In genomic region chr5:53509927-53510326, GRCm38 (mm10) we compare ENCODE assay signal across 24 mouse cellular contexts. TPM values are rescaled to one million over a fixed set of nuclear protein-coding genes. Genes with fewer than 3 reads are reported as not detected.
DNase-seq lines count a peak whose midpoint lies in the region; ATAC-seq and TF ChIP-seq lines count a peak whose summit lies in the region.
"Had no signal": no experiment of that assay in that cellular context is flagged by ENCODE, and none has a peak within 500 bp of the region (broad histone marks: within the 10 kb centered on the region; RNA-seq: fewer than 3 reads in every experiment).

No protein-coding gene starts in this region.

- no peak for TF ChIP-seq CTCF in left cerebral cortex, adult 2 months (IDR thresholded peaks at IDR 0.05)
- no peak for TF ChIP-seq CTCF in E14TG2a.4 (conservative IDR thresholded peaks at IDR 0.05; ENCODE audit: low read length)
- TF ChIP-seq CTCF in bone marrow macrophage, adult 2 months (IDR thresholded peaks at IDR 0.05; ENCODE audit: low read depth, low read length) = no peak

- intact Hi-C loops in left cerebral cortex, adult 2 months (cut with DNase I) = no loop called here
- intact Hi-C loops in left cerebral cortex, postnatal 14 days (cut with DNase I) = no loop called here

- no peak overlapping the region for H3K9ac ChIP-seq in hindbrain, embryonic 13.5 days
- H3K9ac ChIP-seq: embryonic facial prominence, embryonic 15.5 days; forebrain, embryonic 15.5 days; liver, embryonic 14.5 days; lung, embryonic 15.5 days had no signal

- H3K4me3 ChIP-seq in left cerebral cortex, adult 2 months = no peak overlapping the region
- H3K4me3 ChIP-seq in E14TG2a.4 (replicated peaks; ENCODE audit: low read length) (peak overlapping the region; percentile 35; the same call in 1 of the 2 replicates), macrophage (ENCODE audit: inconsistent target) (no peak overlapping the region)
- H3K4me3 ChIP-seq in bone marrow macrophage, adult 2 months (ENCODE audit: insufficient read depth, low read length) = 0 out of 2 replicates have a peak overlapping the region, but pooled peaks have one; percentile 14
- no peak overlapping the region for H3K4me3 ChIP-seq in hindbrain, embryonic 13.5 days
- H3K4me3 ChIP-seq: embryonic facial prominence, embryonic 15.5 days; forebrain, embryonic 15.5 days; heart, embryonic 10.5 days; hindbrain, embryonic 10.5 days; lung, embryonic 15.5 days; midbrain, embryonic 10.5 days had no signal

- H3K27ac ChIP-seq in left cerebral cortex, adult 2 months = peak overlapping the region; percentile 56
- H3K27ac ChIP-seq in bone marrow macrophage, adult 2 months (ENCODE audit: insufficient read depth, low read depth, low read length) = peak overlapping the region; percentile 82
- peak overlapping the region; percentile 96 for H3K27ac ChIP-seq in macrophage
- H3K27ac ChIP-seq in hindbrain, embryonic 13.5 days = no peak overlapping the region
- H3K27ac ChIP-seq: forebrain, embryonic 15.5 days; heart, embryonic 10.5 days; hindbrain, embryonic 10.5 days; hindbrain, postnatal 0 days; kidney, postnatal 0 days; liver, embryonic 14.5 days; lung, embryonic 15.5 days; midbrain, embryonic 10.5 days had no signal

- H3K36me3 ChIP-seq in E14TG2a.4 (ENCODE audit: insufficient read depth, low read length) = no peaks in the 10 kb centered on the region
- no peaks in the 10 kb centered on the region for H3K36me3 ChIP-seq in macrophage (ENCODE audit: inconsistent target)
- H3K36me3 ChIP-seq in hindbrain, embryonic 13.5 days = no peaks in the 10 kb centered on the region
- H3K36me3 ChIP-seq: embryonic facial prominence, embryonic 15.5 days; forebrain, embryonic 15.5 days; G1E; heart, embryonic 10.5 days; hindbrain, embryonic 10.5 days; lung, embryonic 15.5 days; midbrain, embryonic 10.5 days had no signal

- H3K9me3 ChIP-seq in E14TG2a.4 (ENCODE audit: low read length) = no peaks in the 10 kb centered on the region
- no peaks in the 10 kb centered on the region for H3K9me3 ChIP-seq in hindbrain, embryonic 13.5 days
- H3K9me3 ChIP-seq: embryonic facial prominence, embryonic 15.5 days; forebrain, embryonic 15.5 days; G1E; heart, embryonic 10.5 days; hindbrain, embryonic 10.5 days; lung, embryonic 15.5 days; midbrain, embryonic 10.5 days had no signal

- no peak overlapping the region for H3K4me2 ChIP-seq in hindbrain, embryonic 13.5 days
- H3K4me2 ChIP-seq: embryonic facial prominence, embryonic 15.5 days; forebrain, embryonic 15.5 days; lung, embryonic 15.5 days had no signal

- H3K27me3 ChIP-seq in E14TG2a.4 (ENCODE audit: insufficient read depth, low read length) = no peaks in the 10 kb centered on the region
- no peaks in the 10 kb centered on the region for H3K27me3 ChIP-seq in hindbrain, embryonic 13.5 days
- H3K27me3 ChIP-seq: embryonic facial prominence, embryonic 15.5 days; forebrain, embryonic 15.5 days; lung, embryonic 15.5 days; Patski had no signal

- peaks cover 69% of the 10 kb centered on the region for H3K4me1 ChIP-seq in E14TG2a.4 (replicated peaks; ENCODE audit: low read depth, low read length)
- peaks cover 51% of the 10 kb centered on the region for H3K4me1 ChIP-seq in bone marrow macrophage, adult 2 months (ENCODE audit: control insufficient read depth, insufficient read depth, low read length)
- no peaks in the 10 kb centered on the region for H3K4me1 ChIP-seq in hindbrain, embryonic 13.5 days (replicated peaks)
- H3K4me1 ChIP-seq: embryonic facial prominence, embryonic 15.5 days; forebrain, embryonic 15.5 days; lung, embryonic 15.5 days; midbrain, embryonic 10.5 days had no signal

- no peak for ATAC-seq in hindbrain, embryonic 13.5 days (ENCODE audit: low FRiP score)
- ATAC-seq: forebrain, embryonic 15.5 days; hindbrain, postnatal 0 days; intestine, embryonic 16.5 days had no signal

- H3K79me2 ChIP-seq in macrophage (ENCODE audit: inconsistent target) = no peaks in the 10 kb centered on the region

- TF ChIP-seq POLR2A in bone marrow macrophage, adult 2 months (IDR thresholded peaks at IDR 0.05; ENCODE audit: borderline replicate concordance, low read depth, low read length) = no peak

- 88% methylated on average over 2 of the region's 2 CpGs for WGBS in macrophage (ENCODE audit: missing documents)
- WGBS in hindbrain, embryonic 13.5 days = 96% methylated on average over 2 of the region's 2 CpGs

- DNase-seq in left cerebral cortex, adult 2 months (ENCODE audit: extremely low spot score in 1 of 2, low spot score in 2 of 2) = no peak
- DNase-seq in left cerebral cortex, postnatal 14 days (ENCODE audit: low spot score in 2 of 2) = no peak
- DNase-seq in kidney, postnatal 4 days = no peak
- no peak for DNase-seq in kidney, adult 18-20 months
- DNase-seq: cerebellum, adult 8-10 months; cerebellum, postnatal 36 days; spleen, adult 18-20 months; thymus, postnatal 14 days had no signal

RNA-seq across cellular contexts. Expression of gene Rbpj, which starts 44.0 kb away (rescaled TPM):
- 10 to 100 TPM; 32.8 to 33.2 TPM for total RNA-seq in left cerebral cortex, adult 2 months (2021)
- 10 to 100 TPM; 25.0 to 26.7 TPM for total RNA-seq in left cerebral cortex, postnatal 14 days (2021)
- polyA plus RNA-seq in bone marrow macrophage, adult 2 months (2012; ENCODE audit: insufficient read depth, insufficient read length, missing spikeins) = 125 and 136 TPM in 2 replicates
- total RNA-seq in macrophage (2018; cell fraction: chromatin; rRNA removed) = 100 to 1,000 TPM in 25 of 26 experiments, 10 to 100 TPM in 1; 85.3 to 805 (median 258) TPM
- 100 to 1,000 TPM in 6 of 26 experiments, 10 to 100 TPM in 20; 45.2 to 178 (median 60.2) TPM for total RNA-seq in macrophage (2018; cell fraction: cytosol; rRNA removed)
- 100 to 1,000 TPM; 101 to 429 (median 216) TPM for total RNA-seq in macrophage (2018; cell fraction: nucleus; rRNA removed)
- 31.2 to 90.6 TPM (median 32.9 TPM) in 3 replicates for polyA plus RNA-seq in macrophage (2018)
- 38.1 and 39.9 TPM in 2 replicates for polyA plus RNA-seq in hindbrain, embryonic 13.5 days (2015; fragmentation: Nextera tagmentation; extraction: Ambion mirVana)

Comparison
In these comparisons a context has a peak if more than half of its experiments do, and no peak if none do; other contexts are left out.
1. H3K4me3 ChIP-seq: peak in E14TG2a.4 (single experiment) and bone marrow macrophage, adult 2 months (single experiment); none in left cerebral cortex, adult 2 months (single experiment), macrophage (single experiment) and hindbrain, embryonic 13.5 days (single experiment).